Mouse (Mus musculus) E14TG2a.4 (cell line): ENCODE measurements around the gene Trim10.
A peak's percentile ranks its signal among the peaks of the same experiment; 100 is the strongest.
"Not testable (repeated sequence)": the region's sequence is repeated elsewhere in the genome, so short reads cannot be mapped to it uniquely, and the experiment has no call there.

Experiments
- H3K27me3 ChIP-seq: 2 replicates; pipeline ENCODE4 v1.6.1; 2014; ENCODE audit warnings: low read length, control low read depth; ENCODE audit not compliant: insufficient read depth
- H3K36me3 ChIP-seq: 2 replicates; pipeline ENCODE4 v1.6.1; 2014; ENCODE audit warnings: low read length, control low read depth; ENCODE audit not compliant: insufficient read depth
- H3K4me1 ChIP-seq: replicated peaks from 2 replicates; pipeline ENCODE4 v1.6.1; 2014; ENCODE audit warnings: low read depth, low read length, control low read depth
- H3K4me3 ChIP-seq: replicated peaks from 2 replicates; pipeline ENCODE4 v1.5.1; 2014; ENCODE audit warnings: mild to moderate bottlenecking, low read length
- H3K9me3 ChIP-seq: 2 replicates; pipeline ENCODE4 v1.6.1; 2014; ENCODE audit warnings: low read length, control low read depth
- CTCF ChIP-seq: conservative IDR thresholded peaks from 2 replicates; pipeline ENCODE4 v1.5.1; 2014; ENCODE audit warnings: low read length
- NANOG ChIP-seq: IDR thresholded peaks from 2 replicates; pipeline ENCODE4 v1.6.1; 2014; ENCODE audit warnings: borderline replicate concordance, low read length, mixed read lengths
- POU5F1 ChIP-seq: IDR thresholded peaks from 2 replicates; pipeline ENCODE4 v1.6.1; 2014; ENCODE audit warnings: low read length, borderline replicate concordance

Gene Trim10

DNA sequence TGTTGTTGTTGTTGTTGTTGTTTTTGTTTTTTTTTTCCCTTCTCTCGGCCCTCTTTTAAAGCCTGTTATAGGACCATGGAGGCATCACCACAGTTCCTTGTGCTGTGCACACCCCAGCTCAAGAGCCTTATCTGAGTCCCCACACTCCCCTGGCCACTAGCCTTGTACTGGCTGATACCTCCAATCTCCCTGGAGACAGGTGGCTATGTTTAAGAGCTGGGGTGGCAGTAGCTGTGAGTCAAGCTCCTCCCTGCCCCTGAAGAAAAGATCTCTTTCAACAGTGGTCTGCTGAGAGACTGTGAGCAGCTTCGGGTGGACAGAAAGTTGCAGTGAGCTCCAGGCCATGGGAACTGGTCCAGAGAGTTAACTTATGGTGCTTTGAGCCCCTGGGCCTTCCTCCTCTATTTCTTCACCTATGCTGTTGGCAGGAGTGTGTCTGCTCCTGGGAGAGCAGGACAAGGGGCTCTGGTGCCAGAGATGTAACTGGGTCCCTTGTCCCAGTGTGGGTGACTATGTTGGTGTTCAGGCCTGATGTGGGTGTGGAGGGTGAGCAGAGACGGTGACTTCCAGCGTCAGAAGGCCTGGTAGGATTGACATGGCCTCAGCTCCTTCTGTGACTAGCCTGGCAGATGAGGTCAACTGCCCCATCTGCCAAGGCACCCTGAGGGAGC, at the start of gene Trim10:
Gene Trim10 (plus strand): TSS at position 291 of the 671 bp plus-strand sequence.
- Histone ChIP-seq H3K27me3 (peaks cover 59% of the 10 kb centered on the region), H3K4me1 (peaks cover 19% of the 10 kb centered on the region), H3K36me3 (no peaks in the 10 kb centered on the region), H3K9me3 (no peaks in the 10 kb centered on the region), H3K4me3 (peak within 1 kb of the TSS; percentile 37; the same call in 1 of the 2 replicates)
- TF ChIP-seq POU5F1 (no peak), CTCF (no peak), NANOG (no peak)

DNA sequence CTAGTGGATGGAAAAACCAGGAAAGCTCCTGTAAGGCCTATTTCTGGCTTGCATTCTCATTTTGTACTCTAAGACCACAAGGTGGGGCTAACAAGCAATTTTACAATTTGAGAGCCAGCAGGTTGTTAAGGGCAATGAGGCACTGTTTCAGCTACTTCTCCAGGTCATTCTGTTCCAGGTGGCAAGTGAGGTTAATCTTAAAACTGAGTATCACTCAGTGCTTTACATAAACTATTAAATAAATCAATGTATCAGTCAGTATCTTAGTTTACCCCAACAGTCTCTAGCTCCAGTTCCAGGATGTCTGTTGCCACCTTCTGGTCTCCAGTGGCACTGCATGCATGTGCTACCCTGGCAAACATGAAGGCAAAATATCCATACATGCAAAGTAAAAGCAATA, 45.4 kb upstream of the Trim10 start:
- Histone ChIP-seq H3K27me3 (peaks cover 4% of the 10 kb centered on the region; the same call in 1 of the 2 replicates), H3K4me1 (no peaks in the 10 kb centered on the region), H3K9me3 (no peaks in the 10 kb centered on the region), H3K36me3 (no peaks in the 10 kb centered on the region), H3K4me3 (no peak overlapping the region)
- TF ChIP-seq CTCF (no peak; the same call in none of the 2 replicates), POU5F1 (no peak), NANOG (no peak)

DNA sequence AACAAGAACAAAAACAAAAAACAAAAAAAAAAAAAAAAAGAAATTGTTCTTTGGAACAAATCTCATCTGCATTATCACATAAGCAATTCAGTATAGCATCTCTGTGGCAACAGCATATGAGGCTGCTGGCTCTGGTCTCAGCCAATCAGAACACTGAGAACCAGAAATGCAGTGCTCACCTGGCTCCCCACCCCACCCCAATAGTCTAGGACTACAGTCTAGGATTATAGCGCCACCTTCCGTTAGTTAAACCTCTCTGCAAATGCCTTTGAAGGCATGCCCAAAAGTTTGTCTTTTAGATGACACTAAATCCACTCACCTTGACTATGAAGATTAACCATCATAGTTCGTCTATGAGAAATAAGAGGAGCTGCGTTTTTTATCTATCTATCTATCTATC, 43.8 kb upstream of the Trim10 start:
- H3K4me1 ChIP-seq, result no peaks in the 10 kb centered on the region
- peak; percentile 46; the same call in 1 of the 2 replicates for TF ChIP-seq CTCF
- no peak for TF ChIP-seq NANOG
- H3K36me3 ChIP-seq, result no peaks in the 10 kb centered on the region
- no peaks in the 10 kb centered on the region for H3K9me3 ChIP-seq
- H3K4me3 ChIP-seq, result no peak overlapping the region
- H3K27me3 ChIP-seq, result peaks cover 4% of the 10 kb centered on the region; the same call in 1 of the 2 replicates

- peak; percentile 49; the same call in 1 of the 2 replicates for TF ChIP-seq CTCF
- not testable (repeated sequence) for H3K36me3 ChIP-seq, H3K4me1 ChIP-seq, H3K9me3 ChIP-seq, H3K27me3 ChIP-seq, H3K4me3 ChIP-seq
These were observed 43.4 kb upstream of the Trim10 start for GRCm38 (mm10) chr17:36826002-36826401.

DNA sequence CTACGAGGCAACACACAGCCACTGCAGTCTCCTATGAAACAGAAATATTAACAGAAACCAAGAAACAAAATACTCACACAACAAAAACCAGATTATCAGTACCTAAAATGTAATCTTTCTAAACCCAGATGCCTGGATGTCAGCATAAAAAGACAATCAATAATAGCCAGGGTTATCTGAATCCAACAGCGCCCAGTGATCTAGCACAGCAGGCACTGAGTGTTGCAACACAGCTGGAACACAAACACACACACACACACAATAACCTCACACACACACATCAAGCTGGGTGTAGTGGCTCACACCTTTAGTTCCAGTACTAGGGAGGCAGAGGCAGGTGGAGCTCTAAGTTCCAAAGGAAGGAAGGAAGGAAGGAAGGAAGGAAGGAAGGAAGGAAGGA, 40.9 kb upstream of the Trim10 start:
- Histone ChIP-seq H3K27me3 (peaks cover 4% of the 10 kb centered on the region; the same call in 1 of the 2 replicates), H3K9me3 (no peaks in the 10 kb centered on the region)
- no peak for TF ChIP-seq NANOG
- no peak for TF ChIP-seq POU5F1
- TF ChIP-seq CTCF, result no peak

GRCm38 (mm10) chr17:36830470-36830869, 38.9 kb upstream of the Trim10 start:
- TF ChIP-seq NANOG (no peak), POU5F1 (no peak)
- peaks cover 9% of the 10 kb centered on the region for H3K9me3 ChIP-seq
- no peak overlapping the region for H3K4me3 ChIP-seq
- no peaks in the 10 kb centered on the region for H3K36me3 ChIP-seq
- H3K4me1 ChIP-seq, result peaks cover 23% of the 10 kb centered on the region
- peaks cover 4% of the 10 kb centered on the region; the same call in 1 of the 2 replicates for H3K27me3 ChIP-seq

More for the DNA sequence above, 40.9 kb upstream of the Trim10 start:
- H3K36me3 ChIP-seq, result no peaks in the 10 kb centered on the region
- H3K4me1 ChIP-seq, result peaks cover 20% of the 10 kb centered on the region
- H3K4me3 ChIP-seq, result no peak overlapping the region

DNA sequence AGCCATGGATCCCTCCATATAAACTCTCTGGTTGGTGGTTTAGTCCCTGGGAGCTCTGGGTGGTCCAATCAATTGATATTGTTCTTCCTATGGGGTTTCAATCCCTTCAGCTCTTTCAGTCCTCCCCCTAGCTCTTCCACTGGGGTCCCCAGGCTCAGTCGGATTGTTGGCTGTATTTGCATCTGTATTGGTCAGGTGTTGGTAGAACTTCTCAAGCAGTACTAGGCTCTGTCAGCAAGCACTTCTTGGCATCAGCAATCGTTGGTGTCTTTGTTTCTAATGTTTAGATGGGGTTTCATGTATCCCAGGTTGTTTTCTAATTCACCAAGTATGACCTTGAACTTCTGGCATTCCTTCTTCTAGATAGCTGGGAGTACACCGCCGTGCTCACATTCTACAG, 36.7 kb upstream of the Trim10 start:
- Histone ChIP-seq H3K4me1 (peaks cover 36% of the 10 kb centered on the region), H3K36me3 (no peaks in the 10 kb centered on the region), H3K9me3 (peaks cover 9% of the 10 kb centered on the region), H3K4me3 (no peak overlapping the region), H3K27me3 (peaks cover 4% of the 10 kb centered on the region; the same call in 1 of the 2 replicates)
- peak; percentile 78 for TF ChIP-seq NANOG
- no peak for TF ChIP-seq POU5F1
- TF ChIP-seq CTCF, result no peak

DNA sequence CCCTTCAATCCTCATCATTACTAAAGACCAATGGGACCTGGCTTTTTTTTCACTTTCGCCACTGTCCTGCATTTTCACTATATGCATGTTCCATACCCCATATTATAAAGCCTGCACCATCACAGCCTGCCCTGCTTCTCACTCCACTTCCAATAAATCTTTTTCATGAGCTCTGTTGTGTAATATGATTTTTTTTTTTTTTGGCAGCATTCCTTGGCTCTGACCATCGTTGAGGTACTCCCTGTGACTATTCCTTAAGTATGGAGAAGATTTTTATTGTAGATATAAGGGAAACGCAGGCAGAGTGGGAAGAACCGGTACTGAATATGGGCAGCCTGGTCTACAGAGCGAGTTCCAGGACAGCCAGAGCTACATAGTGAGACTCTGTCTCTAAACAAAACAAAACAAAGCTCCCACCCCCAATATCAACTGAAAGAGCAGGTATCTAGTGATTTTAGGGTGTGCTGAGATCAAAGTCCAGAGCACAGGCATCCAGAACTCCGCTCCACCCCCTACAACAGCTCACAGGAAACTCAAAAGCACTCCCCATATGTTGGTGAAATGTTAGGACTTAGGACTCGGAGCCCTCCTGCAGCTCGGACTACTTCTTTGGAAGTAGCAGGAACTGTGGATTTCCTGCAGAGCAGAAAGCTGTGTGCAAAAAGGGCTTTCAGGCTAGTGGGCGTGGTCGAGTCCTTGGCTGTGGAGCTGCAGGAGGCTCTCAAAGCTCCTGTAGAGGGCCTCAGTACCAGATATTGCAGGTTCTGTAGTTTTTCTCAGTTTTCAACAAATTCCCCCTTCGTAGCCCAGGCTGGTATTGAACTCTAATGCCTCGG, 33.6 kb upstream of the Trim10 start:
- Histone ChIP-seq H3K4me3 (peak overlapping the region; percentile 88), H3K9me3 (peaks cover 9% of the 10 kb centered on the region), H3K4me1 (peaks cover 65% of the 10 kb centered on the region), H3K27me3 (no peaks in the 10 kb centered on the region), H3K36me3 (peaks cover 14% of the 10 kb centered on the region)
- no peak for TF ChIP-seq CTCF
- no peak for TF ChIP-seq POU5F1
- TF ChIP-seq NANOG, result no peak

- H3K4me3 ChIP-seq, result peak overlapping the region; percentile 88
- peaks cover 9% of the 10 kb centered on the region for H3K9me3 ChIP-seq
- H3K4me1 ChIP-seq, result peaks cover 68% of the 10 kb centered on the region
- no peaks in the 10 kb centered on the region for H3K27me3 ChIP-seq
- H3K36me3 ChIP-seq, result peaks cover 16% of the 10 kb centered on the region
- TF ChIP-seq NANOG (no peak), POU5F1 (no peak), CTCF (no peak)
These were observed 33.0 kb upstream of the Trim10 start for GRCm38 (mm10) chr17:36836427-36836812.
